Mouse (Mus musculus) cortical plate, adult 2 months (tissue): ENCODE measurements around the gene Anks1. TPM values are rescaled to one million over a fixed set of nuclear protein-coding genes. Genes with fewer than 3 reads are reported as not detected.

ENCODE experiments used
- H3K27ac ChIP-seq: fragments of 200-500 bp; 2 replicates; pipeline ENCODE4 v1.5.1; 2012; ENCODE audit warnings: low read length, control low read depth, inconsistent platforms; ENCODE audit not compliant: insufficient read depth
- H3K4me1 ChIP-seq: fragments of 200-500 bp; 2 replicates; pipeline ENCODE4 v1.6.1; 2011; ENCODE audit warnings: low read length; ENCODE audit not compliant: control insufficient read depth, insufficient read depth
- H3K4me3 ChIP-seq: fragments of 200-500 bp; 2 replicates; pipeline ENCODE4 v1.5.1; 2011; ENCODE audit warnings: mild to moderate bottlenecking, low read length, control low read depth; ENCODE audit not compliant: insufficient read depth
- CTCF ChIP-seq: fragments of 200-500 bp; IDR thresholded peaks from 2 replicates; pipeline ENCODE4 v1.5.1; 2011; ENCODE audit warnings: mild to moderate bottlenecking, control low read depth, low read length; ENCODE audit not compliant: insufficient read depth; ENCODE audit errors: extremely low read depth
- POLR2A ChIP-seq: fragments of 200-500 bp; IDR thresholded peaks from 2 replicates; pipeline ENCODE4 v1.6.1; 2011; ENCODE audit warnings: mild to moderate bottlenecking, low read length, control low read depth; ENCODE audit not compliant: insufficient read depth; ENCODE audit errors: extremely low read depth
- polyA plus RNA-seq: library from polyadenylated mRNA; depleted of rRNA; stranded (reverse); fragments of >200 nt; gene quantifications from 2 replicates; pipeline ENCODE4 v1.2.3, GENCODE M21; 2012

Anks1 gene
- polyA plus RNA-seq, 1 experiment = 39.8 TPM

- H3K4me1 ChIP-seq = peaks cover 22% of the 10 kb centered on the region
- peak overlapping the region; percentile 83 for H3K27ac ChIP-seq
- H3K4me3 ChIP-seq = no peak overlapping the region
- no peak for TF ChIP-seq POLR2A
- no peak for TF ChIP-seq CTCF
Observed at GRCm38 (mm10) chr17:28032219-28032618, 123.1 kb downstream of the Anks1 start.

GRCm38 (mm10) chr17:28033046-28033580 is 124.0 kb downstream of the Anks1 start:
- Histone ChIP-seq H3K4me3 (no peak overlapping the region), H3K27ac (peak overlapping the region; percentile 83), H3K4me1 (peaks cover 25% of the 10 kb centered on the region)
- no peak for TF ChIP-seq CTCF
- TF ChIP-seq POLR2A = no peak

- Histone ChIP-seq H3K27ac (no peak overlapping the region), H3K4me1 (peaks cover 25% of the 10 kb centered on the region), H3K4me3 (no peak overlapping the region)
- TF ChIP-seq CTCF (no peak), POLR2A (no peak)
Observed at GRCm38 (mm10) chr17:28034986-28035385, 125.9 kb downstream of the Anks1 start.

GRCm38 (mm10) chr17:28036813-28037756 is 128.0 kb downstream of the Anks1 start:
- TF ChIP-seq POLR2A = no peak
- TF ChIP-seq CTCF = no peak
- peaks cover 14% of the 10 kb centered on the region for H3K4me1 ChIP-seq
- peak overlapping the region; percentile 55; the same call in 1 of the 2 replicates for H3K27ac ChIP-seq

GRCm38 (mm10) chr17:28040620-28041019 is 131.5 kb downstream of the Anks1 start:
- TF ChIP-seq CTCF (no peak), POLR2A (no peak)
- H3K27ac ChIP-seq = peak overlapping the region; percentile 10
- peaks cover 5% of the 10 kb centered on the region for H3K4me1 ChIP-seq
- peak overlapping the region; percentile 25; the same call in 1 of the 2 replicates for H3K4me3 ChIP-seq

More at GRCm38 (mm10) chr17:28036813-28037756, 128.0 kb downstream of the Anks1 start:
- H3K4me3 ChIP-seq = no peak overlapping the region

- Histone ChIP-seq H3K4me3 (peak overlapping the region; percentile 25), H3K4me1 (peaks cover 5% of the 10 kb centered on the region)
- TF ChIP-seq POLR2A (no peak), CTCF (no peak)
Observed at GRCm38 (mm10) chr17:28041298-28041697, 132.2 kb downstream of the Anks1 start.

GRCm38 (mm10) chr17:28042299-28042771 is 133.2 kb downstream of the Anks1 start:
- Histone ChIP-seq H3K27ac (no peak overlapping the region), H3K4me3 (peak overlapping the region; percentile 25; the same call in 1 of the 2 replicates)

More at GRCm38 (mm10) chr17:28041298-28041697, 132.2 kb downstream of the Anks1 start:
- 0 out of 2 replicates have a peak overlapping the region, but pooled peaks have one; percentile 10 for H3K27ac ChIP-seq

GRCm38 (mm10) chr17:28047017-28047416 is 137.9 kb downstream of the Anks1 start:
- TF ChIP-seq CTCF (no peak), POLR2A (no peak)
- H3K27ac ChIP-seq = no peak overlapping the region
- H3K4me1 ChIP-seq = no peaks in the 10 kb centered on the region
- no peak overlapping the region for H3K4me3 ChIP-seq

More at GRCm38 (mm10) chr17:28042299-28042771, 133.2 kb downstream of the Anks1 start:
- H3K4me1 ChIP-seq = peaks cover 5% of the 10 kb centered on the region
- peak; percentile 48; the same call in 1 of the 2 replicates for TF ChIP-seq POLR2A
- TF ChIP-seq CTCF = peak; percentile 51

GRCm38 (mm10) chr17:28047520-28047919 is 138.4 kb downstream of the Anks1 start:
- Histone ChIP-seq H3K4me1 (no peaks in the 10 kb centered on the region), H3K27ac (no peak overlapping the region), H3K4me3 (no peak overlapping the region)
- no peak for TF ChIP-seq CTCF
- no peak for TF ChIP-seq POLR2A

GRCm38 (mm10) chr17:28048425-28048824 is 139.3 kb downstream of the Anks1 start:
- Histone ChIP-seq H3K4me1 (no peaks in the 10 kb centered on the region), H3K27ac (no peak overlapping the region), H3K4me3 (no peak overlapping the region)
- TF ChIP-seq CTCF (peak; percentile 94), POLR2A (no peak)
